Mouse (Mus musculus) layer of hippocampus, postnatal 10 days (tissue): ENCODE results near the gene Abo. TPM values are rescaled to one million over a fixed set of nuclear protein-coding genes. Genes with fewer than 3 reads are reported as not detected.
"Not testable (repeated sequence)": the region's sequence is repeated elsewhere in the genome, so short reads cannot be mapped to it uniquely, and the experiment has no call there.

Experiments
- DNase-seq, 2 experiments: peaks; one replicate each; pipeline ENCODE4 v3.0.0; 2021; ENCODE audit warnings: low spot score in 2 of 2
- long read RNA-seq: library from polyadenylated mRNA; stranded (forward); transcript quantifications from one replicate; pipeline ENCODE4 v2.0.0, GENCODE M21; 2023
- total RNA-seq, 2 experiments: library from RNA; stranded (reverse); gene quantifications; 2 replicates each; pipeline ENCODE4 v1.2.3; 2021

Gene Abo
- not detected for total RNA-seq
- long read RNA-seq, partial matches to known transcripts = 0 of 1 reads
- long read RNA-seq, other reads (novel, unspliced or antisense) = 1 of 1 reads

DNA sequence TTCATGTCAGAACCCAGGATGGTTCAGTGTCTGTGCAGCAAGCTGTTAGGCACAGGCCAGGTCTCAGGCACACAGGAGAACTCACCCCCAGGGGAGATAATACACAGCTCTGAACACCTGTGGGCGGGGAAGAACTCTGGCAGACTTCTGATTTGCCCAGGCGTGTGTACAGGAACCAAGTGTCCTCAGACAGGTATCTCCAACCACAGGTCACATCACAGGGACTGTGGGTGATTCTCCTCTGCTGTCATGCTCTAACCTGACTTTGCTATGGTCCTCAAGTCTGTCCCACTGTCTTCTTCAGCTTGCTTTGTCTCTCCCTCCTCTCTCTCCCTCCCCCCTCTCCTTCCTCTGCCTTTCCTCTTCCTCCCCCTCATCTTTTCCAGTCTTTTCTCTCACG lies at the start of gene Abo:
Gene Abo, minus strand, starts transcription at position 101 of the 400 bp plus-strand sequence.
- DNase-seq = no peak

DNA sequence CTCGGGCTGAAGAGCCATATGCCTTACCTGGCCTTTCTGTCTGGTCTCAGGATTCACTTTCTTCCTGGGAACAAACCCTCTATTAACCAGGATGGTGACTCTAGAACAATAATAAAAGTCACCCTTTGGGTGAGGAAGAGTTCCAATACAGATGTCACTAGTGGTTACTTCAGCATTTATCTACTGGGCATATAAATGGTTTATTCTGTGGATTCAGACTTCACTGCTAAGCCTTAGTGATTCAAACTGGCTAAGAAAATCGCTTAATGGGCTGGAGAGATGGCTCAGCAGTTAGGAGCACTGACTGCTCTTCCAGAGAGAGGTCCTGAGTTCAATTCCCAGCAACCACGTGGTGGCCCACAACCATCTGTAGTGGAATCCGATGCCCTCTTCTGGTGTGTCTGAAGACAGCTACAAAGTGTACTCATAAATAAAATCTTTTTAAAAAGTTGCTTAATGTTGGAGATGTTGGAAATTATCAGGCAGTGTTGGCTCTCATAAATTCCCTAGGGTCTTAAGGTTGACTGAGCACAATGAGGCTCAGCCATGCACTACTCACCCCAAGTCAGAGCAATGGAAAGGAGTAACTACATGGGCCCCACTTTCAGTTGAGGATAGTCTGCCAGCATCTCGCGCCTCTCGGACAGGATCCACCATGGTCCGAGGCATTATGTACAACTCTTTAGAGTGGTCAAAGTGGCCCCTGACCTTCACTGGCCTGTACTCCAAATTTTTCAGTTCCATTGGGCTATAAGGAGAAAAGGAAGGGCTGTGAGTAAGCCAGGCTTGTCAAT lies 49.6 kb upstream of the Abo start:
- no peak for DNase-seq

DNA sequence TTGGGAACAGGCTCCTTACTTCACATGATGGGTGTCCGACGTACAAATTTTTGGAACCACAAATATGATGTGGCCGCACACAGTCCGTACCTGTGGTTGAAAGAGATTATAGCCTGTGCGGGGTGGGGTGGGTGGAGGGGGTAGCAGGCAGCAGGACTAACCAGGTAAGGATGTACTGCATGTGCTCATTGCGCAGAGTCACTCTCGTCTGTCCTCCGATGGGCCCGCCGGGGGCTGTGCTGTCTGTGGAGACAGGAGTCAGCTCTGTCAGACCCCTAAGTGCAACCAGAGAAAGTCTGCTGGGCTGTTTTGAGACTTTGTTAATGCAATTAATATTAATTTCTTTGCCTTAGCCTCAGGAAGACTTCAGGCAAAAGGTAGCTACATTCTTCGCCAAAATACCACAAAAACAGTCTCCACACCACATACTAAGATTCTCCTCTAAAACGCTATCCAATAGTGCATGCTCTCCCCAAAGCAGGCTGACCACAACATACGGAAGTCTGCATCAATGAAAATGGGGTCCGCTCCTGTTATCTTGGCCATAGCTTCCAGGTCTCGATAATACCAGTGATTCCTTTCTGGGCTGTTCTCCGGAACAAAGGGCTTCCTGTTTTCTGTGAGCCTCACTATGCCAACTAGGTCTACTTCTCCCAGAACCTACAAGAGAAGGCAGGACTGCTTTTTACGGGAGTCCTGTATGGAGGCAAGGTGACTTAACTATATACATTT lies 48.8 kb upstream of the Abo start:
- no peak for DNase-seq

DNA sequence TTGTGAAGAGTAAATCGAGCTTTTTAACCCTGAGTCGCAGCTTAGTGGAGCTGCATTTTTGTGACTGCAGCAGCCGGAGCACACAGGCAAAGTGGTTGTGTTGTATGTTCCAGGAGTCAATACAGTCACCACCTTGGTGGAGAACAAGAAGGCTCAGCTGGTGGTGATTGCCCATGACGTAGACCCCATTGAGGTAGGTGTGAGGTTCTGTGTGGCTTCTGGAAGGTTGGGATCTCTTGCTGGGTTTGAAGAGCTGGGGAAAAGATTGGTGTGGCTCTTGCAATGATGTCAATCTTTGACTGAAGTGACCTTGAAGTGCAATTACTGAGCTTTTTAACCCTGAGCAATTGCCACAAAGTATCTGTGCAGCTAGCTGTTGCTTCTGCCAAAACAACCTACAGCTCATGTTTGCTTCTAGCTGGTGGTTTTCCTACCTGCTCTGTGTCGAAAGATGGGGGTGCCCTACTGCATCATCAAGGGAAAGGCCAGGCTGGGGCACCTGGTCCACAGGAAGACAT lies 47.5 kb upstream of the Abo start:
- DNase-seq = no peak

DNA sequence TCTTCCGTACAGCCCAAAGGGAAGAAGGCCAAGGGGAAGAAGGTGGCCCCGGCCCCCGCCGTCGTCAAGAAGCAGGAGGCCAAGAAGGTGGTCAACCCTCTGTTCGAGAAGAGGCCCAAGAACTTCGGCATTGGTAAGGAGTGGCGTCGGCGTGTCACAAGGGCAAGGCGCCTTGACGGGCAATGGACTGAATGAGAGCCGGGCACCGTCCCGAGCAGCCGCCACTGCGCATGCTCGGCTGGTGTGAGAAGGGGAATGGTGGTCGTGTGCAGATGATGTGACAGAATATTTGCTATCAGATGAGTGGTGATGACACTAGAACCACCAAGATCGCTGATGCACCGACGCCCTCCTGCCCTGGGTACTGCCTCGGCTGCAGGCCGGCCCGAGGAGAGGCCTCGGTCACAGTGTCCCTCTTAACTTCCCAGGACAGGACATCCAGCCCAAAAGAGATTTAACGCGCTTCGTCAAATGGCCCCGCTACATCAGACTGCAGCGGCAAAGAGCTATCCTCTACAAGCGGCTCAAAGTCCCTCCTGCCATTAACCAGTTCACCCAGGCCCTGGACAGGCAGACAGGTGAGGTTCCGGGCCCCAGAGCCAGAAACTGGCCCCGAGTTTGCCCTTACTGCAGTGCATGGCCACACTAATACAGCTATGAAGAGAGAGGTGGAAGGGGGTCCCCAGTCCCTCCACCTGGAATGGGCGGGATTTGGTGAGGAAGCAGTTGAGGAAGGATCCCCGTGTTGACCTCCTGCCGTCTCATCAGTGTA lies 46.4 kb upstream of the Abo start:
- DNase-seq = peak; percentile 73 to 81

DNA sequence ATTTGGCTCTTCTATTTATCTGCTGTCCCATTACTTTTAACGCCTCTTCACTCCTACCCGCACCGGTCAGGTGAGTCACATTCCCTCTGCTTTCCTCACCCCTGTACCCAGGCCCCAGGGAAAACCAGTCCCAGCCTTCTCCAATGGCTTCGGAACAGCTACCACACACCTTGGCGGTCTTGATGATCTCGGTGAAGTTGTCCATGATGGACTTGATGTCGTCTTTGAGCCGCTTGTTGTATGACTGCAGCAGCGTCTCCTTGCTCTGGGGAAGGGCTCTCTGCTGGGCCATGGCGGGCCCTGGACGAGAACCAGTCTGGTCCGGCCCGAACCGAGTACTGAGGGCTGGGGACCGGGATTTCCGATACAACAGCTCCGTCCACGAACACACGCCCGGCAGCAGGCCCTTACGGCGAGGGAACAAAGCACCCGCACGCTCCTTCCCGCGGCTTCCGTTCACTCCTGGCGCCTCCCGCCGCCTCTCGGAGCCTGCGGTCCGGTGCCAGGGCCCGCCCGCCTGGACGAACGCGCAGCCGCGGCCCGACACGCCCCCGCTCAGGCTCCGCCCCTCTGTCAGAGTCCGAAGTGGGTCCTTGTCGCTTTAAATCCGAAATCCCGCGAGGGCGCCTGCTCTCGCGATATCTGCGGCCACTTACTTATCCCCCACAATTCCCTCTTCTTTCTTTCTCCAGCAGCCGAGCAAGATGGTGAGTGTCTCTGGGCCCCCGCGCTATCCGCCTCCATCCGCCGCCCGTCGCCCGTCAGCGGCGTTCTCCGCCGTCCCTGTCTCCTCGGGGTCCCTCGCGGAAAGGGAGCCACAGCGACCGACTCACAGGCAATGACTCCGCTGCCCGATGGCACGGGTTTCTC lies 45.6 kb upstream of the Abo start, which contains the start of the genes Med22 and Rpl7a:
Gene Med22, minus strand, starts transcription at position 554 of the 870 bp plus-strand sequence.
Gene Rpl7a, plus strand, starts transcription at position 641 of the 870 bp plus-strand sequence.
- DNase-seq = peak; percentile 100

DNA sequence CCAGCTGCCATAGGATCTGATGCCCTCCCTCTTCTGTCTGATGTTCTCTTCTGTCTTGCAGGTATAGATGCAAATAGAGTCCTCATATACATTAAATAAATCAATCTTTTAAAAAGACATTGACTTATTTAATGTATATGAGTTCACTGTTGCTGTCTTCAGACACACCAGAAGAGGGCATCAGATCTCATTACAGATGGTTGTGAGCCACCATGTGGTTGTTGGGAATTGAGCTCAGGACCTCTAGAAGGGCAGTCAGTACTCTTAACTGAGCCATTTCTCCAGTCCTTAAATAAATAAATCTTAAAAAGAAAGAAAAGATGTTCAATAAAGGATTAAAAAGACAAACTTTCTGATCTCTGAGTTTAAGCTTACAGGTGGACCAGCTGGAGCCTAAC lies 44.6 kb upstream of the Abo start:
- DNase-seq = no peak

DNA sequence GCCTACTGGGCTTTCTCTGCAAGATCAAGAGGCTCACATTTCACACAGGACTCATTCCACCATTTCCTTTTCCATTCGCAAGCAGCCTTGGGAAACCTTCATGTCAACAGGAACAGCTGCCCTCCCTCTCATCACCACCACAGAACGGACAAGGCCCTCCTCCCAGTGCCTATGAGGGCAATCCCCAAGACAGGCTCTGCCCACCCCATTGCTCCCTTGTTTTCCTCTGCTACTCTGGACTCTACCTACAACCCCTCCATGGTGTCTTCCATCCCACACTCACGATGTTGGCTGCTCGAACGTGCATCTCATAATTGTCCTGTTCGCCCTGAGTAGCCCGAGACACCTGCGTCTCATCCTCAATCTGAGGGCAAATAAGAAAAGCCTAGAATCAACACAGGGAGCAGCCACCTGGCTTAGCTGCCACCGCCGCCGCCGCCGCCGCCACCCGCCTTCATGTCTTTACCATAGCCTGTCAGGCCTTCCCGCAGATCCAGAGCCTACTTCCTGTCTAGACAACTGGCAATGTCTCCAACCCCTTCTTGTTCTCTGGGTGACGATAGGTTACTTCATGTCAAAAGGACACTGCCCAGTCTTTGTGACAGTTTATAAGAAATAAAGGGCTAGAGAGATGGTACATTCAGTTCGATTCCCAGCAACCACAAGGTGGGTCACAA lies 44.1 kb upstream of the Abo start:
- DNase-seq = no peak

DNA sequence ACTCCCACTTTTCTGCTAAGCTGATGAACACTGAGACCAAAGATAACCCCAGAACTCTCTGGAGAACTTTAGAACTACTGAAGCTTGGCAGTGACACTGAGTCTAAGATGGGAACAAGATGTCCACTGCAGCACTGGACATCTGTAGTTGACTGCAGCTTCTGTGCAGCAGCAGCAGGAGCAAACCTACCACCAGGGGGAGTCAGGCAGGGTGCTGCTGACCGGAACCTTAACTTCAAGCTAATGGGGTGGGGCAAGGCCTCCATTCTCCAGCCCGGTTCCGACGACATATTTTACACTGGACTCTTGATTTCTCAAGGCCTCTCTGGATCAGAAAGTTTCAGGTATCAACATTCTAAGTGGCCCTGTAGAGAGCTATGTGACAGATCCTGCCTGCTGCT lies 42.3 kb upstream of the Abo start:
- no peak for DNase-seq

DNA sequence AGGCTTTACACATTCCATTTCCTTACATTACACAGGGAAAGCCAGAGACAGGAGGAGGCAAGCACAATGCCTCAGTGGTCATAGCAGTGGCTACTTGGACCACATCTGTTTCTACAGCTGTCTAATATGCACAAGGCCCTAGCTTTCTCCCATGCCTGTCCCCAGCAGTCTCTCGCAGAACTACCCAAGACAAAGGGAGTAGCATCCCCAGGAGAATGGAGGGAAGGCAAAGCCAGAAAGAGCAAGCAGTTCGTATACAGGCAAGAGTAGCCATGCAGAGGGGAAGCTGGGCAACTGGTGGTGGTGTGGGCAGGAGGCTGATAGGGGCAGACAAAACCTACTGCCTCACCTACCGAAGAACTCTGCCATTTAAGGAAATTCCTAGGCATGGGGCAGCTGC lies 41.7 kb upstream of the Abo start:
- DNase-seq = no peak

DNA sequence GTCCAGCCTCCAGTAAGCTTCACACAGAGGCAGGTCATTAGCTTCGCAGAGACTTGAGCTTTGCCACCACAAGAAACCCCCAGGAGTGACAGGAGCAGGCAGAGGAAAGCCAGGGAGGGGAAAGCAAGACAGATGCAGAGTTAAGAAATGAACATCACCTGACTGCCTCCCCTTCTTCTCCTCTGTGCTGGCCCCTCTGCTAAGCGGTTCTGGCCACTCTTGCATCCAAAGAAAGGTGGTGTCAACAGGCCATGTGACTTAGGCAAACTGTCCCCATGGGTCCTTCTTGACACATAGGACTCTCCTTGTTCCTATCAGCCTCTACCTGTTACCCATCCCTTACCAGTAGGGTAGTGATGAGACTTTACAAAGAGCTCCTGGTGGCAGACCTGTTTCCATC lies 41.2 kb upstream of the Abo start:
- no peak for DNase-seq

DNA sequence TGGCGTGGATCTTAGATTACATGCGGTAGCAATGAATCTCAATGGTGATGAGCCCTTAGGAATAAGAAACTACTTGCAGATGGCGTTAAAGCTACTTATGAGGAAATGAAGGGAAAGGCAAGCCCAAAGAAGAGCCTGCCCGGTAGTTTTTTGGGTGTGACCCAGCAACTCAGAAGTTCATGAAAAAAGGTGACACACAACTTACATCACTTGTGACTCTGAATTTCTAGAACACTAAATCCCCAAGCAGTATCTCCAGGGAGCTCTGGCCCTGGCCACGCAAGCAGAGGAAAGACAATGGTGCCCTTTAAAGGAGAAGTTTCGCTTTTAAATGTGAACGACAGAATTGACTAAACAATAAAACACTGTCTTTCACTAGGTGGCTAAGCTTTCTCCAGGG lies 38.5 kb upstream of the Abo start:
- DNase-seq = no peak

DNA sequence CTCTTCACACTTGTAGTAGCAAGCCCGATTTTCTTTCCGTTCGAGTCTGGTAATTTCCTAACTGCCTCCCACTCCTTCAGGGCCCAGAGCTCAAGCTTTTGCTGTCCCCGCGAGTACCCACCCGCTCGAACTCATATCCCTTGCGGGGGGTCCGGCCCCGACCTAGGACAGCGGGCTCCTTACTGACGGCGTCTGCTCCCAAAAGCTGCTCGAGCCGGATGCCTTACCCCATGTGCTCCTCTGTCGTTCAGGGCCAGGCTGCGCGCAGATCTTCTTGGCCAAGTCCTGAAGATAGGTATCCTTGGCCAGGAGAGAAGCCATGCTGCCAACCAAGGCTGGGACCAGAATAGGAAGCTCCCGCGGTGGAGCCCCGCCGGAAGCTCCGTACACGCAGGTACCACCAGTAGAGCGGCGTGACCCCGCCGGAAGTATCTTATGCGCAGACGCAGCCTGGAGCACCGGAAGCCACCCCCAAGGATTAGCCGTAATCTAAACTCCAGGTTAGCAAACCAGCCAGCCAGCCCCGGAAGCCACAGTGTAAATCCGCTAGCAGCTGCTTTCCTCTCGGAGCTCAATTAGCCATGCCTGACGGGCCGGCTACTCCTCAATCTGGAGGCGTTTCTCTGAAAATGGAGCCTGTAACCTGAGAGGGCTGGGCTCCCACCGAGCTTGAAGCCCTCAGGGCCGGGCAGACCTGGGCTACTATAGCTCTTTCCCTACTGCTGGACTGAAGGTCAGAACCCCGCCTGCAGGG lies 37.9 kb upstream of the Abo start, which contains the start of gene Surf6:
Gene Surf6, minus strand, starts transcription at position 413 of the 754 bp plus-strand sequence.
- DNase-seq = peak; percentile 88 to 90

DNA sequence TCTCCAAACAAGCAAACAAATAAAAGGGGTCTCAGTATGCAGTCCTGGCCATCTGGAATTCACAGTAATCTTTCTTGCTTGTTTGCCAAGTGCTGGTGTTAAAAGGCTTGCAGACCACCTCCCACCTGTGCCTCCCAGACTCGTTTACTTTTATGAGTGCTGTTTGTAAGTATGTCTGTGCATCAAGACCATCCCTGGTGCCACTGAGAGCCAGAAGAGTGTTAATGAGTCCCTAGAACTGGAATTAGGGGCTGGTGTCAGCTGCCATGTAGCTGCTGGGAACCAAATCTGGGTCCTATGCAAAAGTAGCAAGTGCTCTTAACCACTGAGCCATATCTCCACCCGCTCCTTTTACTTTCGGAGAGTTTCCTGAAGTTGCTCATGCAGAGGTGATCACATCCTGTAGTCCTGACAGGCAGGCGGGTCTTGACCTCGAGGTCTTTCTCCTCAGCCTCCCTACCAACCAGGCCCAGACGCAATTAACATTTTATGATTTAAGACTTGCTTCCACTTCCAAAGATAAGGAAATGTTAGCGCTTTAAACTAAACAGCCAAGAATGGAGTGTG lies 37.1 kb upstream of the Abo start:
- DNase-seq = no peak

DNA sequence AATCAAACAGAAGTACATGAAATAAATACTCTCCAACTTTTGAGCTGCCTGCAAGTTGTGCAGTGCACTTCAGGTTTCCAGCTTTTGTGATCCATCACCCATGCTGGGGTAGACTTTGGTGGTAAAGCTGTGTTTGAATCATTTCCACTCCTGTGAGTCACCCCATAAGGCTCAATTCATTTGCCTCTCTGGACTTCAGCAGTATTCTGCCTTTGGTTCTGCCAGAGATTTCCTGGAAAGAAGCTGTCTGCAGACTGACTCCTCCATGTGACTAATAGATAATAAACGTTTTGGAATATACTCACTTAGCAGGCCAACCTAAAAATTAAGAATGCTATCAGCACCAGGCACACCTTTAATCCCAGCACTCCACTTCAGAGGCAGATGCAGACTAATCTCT lies 36.0 kb upstream of the Abo start:
- DNase-seq = no peak

DNA sequence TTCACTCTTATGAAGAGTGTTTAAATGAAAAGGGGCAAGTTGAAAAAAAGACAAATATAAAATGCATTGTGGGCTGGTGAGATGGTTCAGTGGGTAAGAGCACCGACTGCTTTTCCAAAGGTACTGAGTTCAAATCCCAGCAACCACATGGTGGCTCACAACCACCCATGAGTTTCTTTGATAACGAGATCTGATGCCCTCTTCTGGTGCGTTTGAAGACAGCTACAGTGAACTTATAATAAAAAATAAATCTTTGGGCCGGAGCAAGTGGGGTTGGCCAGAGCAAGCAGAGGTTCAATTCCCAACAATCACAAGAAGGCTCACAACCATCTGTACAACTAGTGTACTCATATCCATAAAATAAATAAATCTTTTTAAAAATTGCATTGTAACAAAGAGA lies 31.1 kb upstream of the Abo start:
- DNase-seq = no peak

DNA sequence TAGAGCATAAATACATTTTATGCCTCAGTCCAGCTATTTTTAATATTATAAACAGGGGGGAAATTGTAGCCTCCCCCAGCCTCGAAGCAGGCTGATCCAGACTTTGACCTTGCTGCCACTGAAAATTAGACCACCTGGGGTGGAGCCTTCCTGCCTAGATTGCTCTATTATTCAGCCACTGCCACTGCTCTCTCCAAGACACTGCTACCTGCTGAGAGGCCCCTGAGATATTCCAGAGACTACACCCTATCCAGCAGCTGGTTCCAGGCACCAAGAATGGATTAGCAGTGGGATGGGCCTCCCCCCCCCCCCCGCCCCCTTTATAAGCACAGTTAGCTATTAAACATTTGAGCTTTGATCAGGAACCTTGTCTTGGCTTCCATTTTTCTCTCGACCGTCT lies 21.4 kb upstream of the Abo start:
- DNase-seq = not testable (repeated sequence)

DNA sequence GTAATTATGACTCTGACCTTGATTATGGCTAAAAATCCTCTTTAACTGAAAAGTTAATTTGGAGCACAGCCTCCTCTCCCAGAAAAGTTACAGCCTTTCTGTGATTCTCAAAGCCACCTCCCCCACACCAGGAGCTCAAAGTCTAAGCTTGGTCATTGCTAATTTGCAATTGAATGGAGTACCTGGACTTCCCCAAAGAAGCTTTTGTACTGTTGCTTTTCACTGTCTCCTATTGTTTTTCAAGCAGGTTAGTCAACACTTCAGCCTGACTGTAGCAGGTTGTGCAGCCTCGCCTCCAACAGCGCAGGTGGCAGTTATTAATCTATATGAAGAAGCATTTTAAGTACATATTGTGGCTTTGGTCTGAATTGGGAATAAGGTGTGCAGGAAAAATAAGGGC lies 20.8 kb upstream of the Abo start:
- DNase-seq = not testable (repeated sequence)

DNA sequence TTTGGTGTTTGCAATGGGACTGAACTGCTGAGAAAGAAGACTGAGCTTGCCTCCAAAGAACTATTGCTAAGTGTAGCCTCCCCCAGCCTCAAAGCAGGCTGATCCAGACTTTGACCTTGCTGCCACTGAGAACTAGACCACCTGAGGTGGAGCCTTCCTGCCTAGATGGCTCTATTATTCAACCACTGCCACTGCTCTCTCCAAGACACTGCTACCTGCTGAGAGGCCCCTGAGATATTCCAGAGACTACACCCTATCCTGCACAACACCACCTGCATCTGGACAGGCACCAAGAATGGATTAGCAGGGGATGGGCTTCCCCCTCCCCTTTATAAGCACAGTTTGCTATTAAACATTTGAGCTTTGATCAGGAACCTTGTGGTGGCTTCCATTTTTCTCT lies 13.8 kb upstream of the Abo start:
- no peak for DNase-seq
